Mouse (Mus musculus) heart, postnatal 0 days (tissue): ENCODE measurements around the gene Grip2. TPM values are rescaled to one million over a fixed set of nuclear protein-coding genes. Genes with fewer than 3 reads are reported as not detected.

Source experiments
- ATAC-seq: fragments of 200-750 bp; cut with Nextera tagmentation; 2 replicates; pipeline ENCODE4 v1.8.0; 2017; ENCODE audit warnings: low read depth, moderate number of reproducible peaks, moderate library complexity; ENCODE audit not compliant: insufficient read depth
- DNase-seq: peaks from one replicate; pipeline ENCODE4 v3.0.0-alpha.2; 2016; ENCODE audit warnings: low spot score
- H3K27ac ChIP-seq: fragments of 300-500 bp; sonication (generic); 2 replicates; pipeline ENCODE4 v1.5.1; 2014; ENCODE audit warnings: low read depth, mild to moderate bottlenecking
- H3K27me3 ChIP-seq: fragments of 300-500 bp; sonication (generic); 2 replicates; pipeline ENCODE4 v1.6.1; 2014; ENCODE audit warnings: low read length, mixed read lengths; ENCODE audit not compliant: control insufficient read depth, insufficient read depth
- H3K36me3 ChIP-seq: fragments of 300-500 bp; sonication (generic); replicated peaks from 2 replicates; pipeline ENCODE4 v1.6.1; 2014; ENCODE audit warnings: low read length, mixed read lengths; ENCODE audit not compliant: control insufficient read depth, insufficient read depth
- H3K4me1 ChIP-seq: fragments of 300-500 bp; sonication (generic); 2 replicates; pipeline ENCODE4 v1.6.1; 2014; ENCODE audit warnings: antibody characterized with exemption; ENCODE audit not compliant: control insufficient read depth, insufficient read depth
- H3K4me2 ChIP-seq: fragments of 300-500 bp; sonication (generic); 2 replicates; pipeline ENCODE4 v1.6.1; 2014; ENCODE audit warnings: low read depth, mild to moderate bottlenecking, low read length, moderate library complexity
- H3K4me3 ChIP-seq: fragments of 300-500 bp; sonication (generic); 2 replicates; pipeline ENCODE4 v1.5.1; 2014; ENCODE audit warnings: low read depth, low read length
- H3K9ac ChIP-seq: fragments of 300-500 bp; sonication (generic); replicated peaks from 2 replicates; pipeline ENCODE4 v1.6.1; 2014; ENCODE audit warnings: low read depth, low read length, mixed read lengths
- H3K9me3 ChIP-seq: fragments of 300-500 bp; sonication (generic); replicated peaks from 2 replicates; pipeline ENCODE4 v1.6.1; 2016; ENCODE audit warnings: low read length; ENCODE audit not compliant: control insufficient read depth
- CTCF ChIP-seq: IDR thresholded peaks from 2 replicates; pipeline ENCODE4 v1.5.1; 2016; ENCODE audit warnings: antibody characterized with exemption, control low read depth, low read depth
- EP300 ChIP-seq: IDR thresholded peaks from 2 replicates; pipeline ENCODE4 v1.6.1; 2016; ENCODE audit warnings: antibody characterized with exemption, low read depth
- WGBS: fragments of 180-500 bp; shearing (Covaris S2); extraction: QIAGEN DNeasy Blood & Tissue Kit; methylation state at CpG from one replicate; pipeline ENCODE4 v1.1.7; 2014; 5-methylcytosine and 5-hydroxymethylcytosine counted together
- polyA plus RNA-seq: library from polyadenylated mRNA; unstranded; fragments of >200 nt; fragmentation: Nextera tagmentation; extraction: Ambion mirVana; gene quantifications from 2 replicates; pipeline ENCODE4 v1.2.1, GENCODE M21; 2015
- total RNA-seq: library from RNA; depleted of rRNA; stranded (reverse); fragments of >200 nt; gene quantifications from 2 replicates; pipeline ENCODE4 v1.2.3, GENCODE M21; 2014; ENCODE audit warnings: low replicate concordance; rRNA removed

Gene Grip2
- total and polyA plus RNA-seq, 2 experiments from 2014 or later, result 7.6 to 14.7 TPM

DNA sequence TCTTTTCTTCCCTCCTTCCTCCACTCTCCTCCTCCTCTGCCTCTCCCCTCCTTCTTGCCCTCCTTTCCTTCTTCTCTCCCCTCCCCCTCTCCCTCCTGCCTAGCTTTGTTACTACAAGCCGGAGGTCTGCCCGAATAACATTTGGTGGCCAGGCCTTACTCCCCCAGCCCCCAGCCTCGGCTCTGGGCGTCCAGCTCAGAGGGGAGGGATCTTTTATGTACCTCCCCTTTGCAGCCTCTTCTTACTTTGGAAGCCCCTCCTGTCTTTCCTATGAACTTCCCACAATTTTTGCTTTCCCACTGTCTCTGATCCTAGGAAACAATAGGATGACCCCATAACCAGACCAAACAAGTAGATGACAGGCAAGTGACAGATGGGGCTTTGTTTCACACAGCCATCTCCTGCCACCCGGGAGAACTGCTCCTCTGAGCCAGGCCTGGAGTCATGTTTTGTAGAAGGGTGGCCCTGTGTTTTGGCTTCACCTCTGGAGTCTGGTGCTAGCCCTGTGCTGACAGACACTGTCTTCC, 113.6 kb downstream of the Grip2 start:
- H3K9me3 ChIP-seq, result no peaks in the 10 kb centered on the region
- ATAC-seq (no peak), DNase-seq (no peak)
- no peak overlapping the region for H3K9ac ChIP-seq
- no peak for TF ChIP-seq EP300
- TF ChIP-seq CTCF, result no peak
- peaks cover 17% of the 10 kb centered on the region; the same call in 1 of the 2 replicates for H3K36me3 ChIP-seq
- 39% methylated on average over 5 of the region's 5 CpGs for WGBS
- H3K27me3 ChIP-seq, result no peaks in the 10 kb centered on the region
- peaks cover 6% of the 10 kb centered on the region; the same call in 1 of the 2 replicates for H3K4me1 ChIP-seq
- no peak overlapping the region for H3K4me2 ChIP-seq
- H3K27ac ChIP-seq, result peak overlapping the region; percentile 52; the same call in 1 of the 2 replicates
- H3K4me3 ChIP-seq, result no peak overlapping the region

GRCm38 (mm10) chr6:91712855-91713331, 114.2 kb downstream of the Grip2 start:
- DNase-seq (no peak), ATAC-seq (peak; percentile 48; the same call in 1 of the 2 replicates)
- Histone ChIP-seq H3K27me3 (no peaks in the 10 kb centered on the region), H3K36me3 (peaks cover 22% of the 10 kb centered on the region; the same call in 1 of the 2 replicates), H3K27ac (peak overlapping the region; percentile 52), H3K9ac (0 out of 2 replicates have a peak overlapping the region, but pooled peaks have one; percentile 1), H3K4me2 (no peak overlapping the region), H3K9me3 (no peaks in the 10 kb centered on the region), H3K4me3 (no peak overlapping the region), H3K4me1 (peaks cover 6% of the 10 kb centered on the region; the same call in 1 of the 2 replicates)
- WGBS, result 36% methylated on average over 10 of the region's 10 CpGs
- TF ChIP-seq EP300, result no peak
- no peak for TF ChIP-seq CTCF

DNA sequence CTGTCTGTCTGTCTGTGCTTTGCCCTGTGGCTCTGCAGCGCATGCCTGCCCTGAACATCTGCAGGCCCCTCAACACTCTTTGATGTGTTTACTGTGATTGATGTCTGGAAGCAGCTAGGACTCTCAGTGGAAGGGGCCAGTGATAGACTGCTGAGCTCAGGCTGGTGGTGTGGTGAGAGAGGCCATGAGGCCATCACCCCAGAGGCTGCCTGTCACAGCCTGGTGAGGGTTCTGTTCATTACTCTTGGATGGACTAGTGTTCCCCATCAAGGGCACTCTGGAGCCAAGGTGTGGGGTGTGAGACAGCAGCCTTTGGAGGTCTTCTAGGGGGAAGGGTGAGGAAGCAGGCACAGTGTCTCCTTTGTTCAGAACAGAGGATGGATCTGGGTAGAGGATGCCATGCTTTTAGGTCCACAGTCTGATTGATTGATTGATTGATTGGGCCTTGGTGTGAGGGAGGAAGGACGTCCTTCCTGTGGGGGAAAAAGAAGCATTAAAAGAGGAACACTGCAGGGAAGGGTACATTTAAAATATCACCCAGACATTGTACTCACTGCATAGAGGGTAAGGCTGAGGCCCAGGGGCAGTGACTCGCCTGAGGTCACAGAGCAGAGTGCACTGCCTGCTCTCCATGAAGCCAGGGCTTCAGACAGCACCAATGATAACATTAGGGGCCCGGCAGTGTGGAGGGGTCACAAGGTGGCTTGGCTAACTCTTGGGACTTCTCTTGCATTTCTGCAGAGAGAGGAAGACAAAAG, 114.8 kb downstream of the Grip2 start:
- DNase-seq, result no peak
- no peak for TF ChIP-seq CTCF
- TF ChIP-seq EP300, result no peak
- Histone ChIP-seq H3K36me3 (peaks cover 28% of the 10 kb centered on the region; the same call in 1 of the 2 replicates), H3K4me2 (no peak overlapping the region), H3K27me3 (no peaks in the 10 kb centered on the region), H3K27ac (peak overlapping the region; percentile 52), H3K9me3 (no peaks in the 10 kb centered on the region), H3K4me3 (no peak overlapping the region), H3K4me1 (peaks cover 6% of the 10 kb centered on the region; the same call in 1 of the 2 replicates), H3K9ac (0 out of 2 replicates have a peak overlapping the region, but pooled peaks have one; percentile 1)
- 47% methylated on average over 4 of the region's 4 CpGs for WGBS
- ATAC-seq, result no peak

Other genes starting within 250 kb of the Grip2 start
- gene Slc6a6, start 143.2 kb downstream of the Grip2 start, total RNA-seq, result 95.3 and 149 TPM in 2 replicates
- 87.4 and 116 TPM in 2 replicates for gene Slc6a6, start 143.2 kb downstream of the Grip2 start, polyA plus RNA-seq
- 4.5 and 11.3 TPM in 2 replicates for gene Ccdc174, start 50.8 kb upstream of the Grip2 start, total RNA-seq
- 22.8 and 23.4 TPM in 2 replicates for gene Ccdc174, start 50.8 kb upstream of the Grip2 start, polyA plus RNA-seq
- 0.43 and 1.1 TPM in 2 replicates for gene 4930590J08Rik, start 75.6 kb upstream of the Grip2 start, total RNA-seq
- 0.10 and 0.11 TPM in 2 replicates for gene 4930590J08Rik, start 75.6 kb upstream of the Grip2 start, polyA plus RNA-seq
- gene Fgd5, start 151.6 kb upstream of the Grip2 start, total RNA-seq, result 12.9 and 13.3 TPM in 2 replicates
- 7.7 and 8.1 TPM in 2 replicates for gene Fgd5, start 151.6 kb upstream of the Grip2 start, polyA plus RNA-seq